ENCODE assay signal across 14 mouse cellular contexts in the genomic region with DNA sequence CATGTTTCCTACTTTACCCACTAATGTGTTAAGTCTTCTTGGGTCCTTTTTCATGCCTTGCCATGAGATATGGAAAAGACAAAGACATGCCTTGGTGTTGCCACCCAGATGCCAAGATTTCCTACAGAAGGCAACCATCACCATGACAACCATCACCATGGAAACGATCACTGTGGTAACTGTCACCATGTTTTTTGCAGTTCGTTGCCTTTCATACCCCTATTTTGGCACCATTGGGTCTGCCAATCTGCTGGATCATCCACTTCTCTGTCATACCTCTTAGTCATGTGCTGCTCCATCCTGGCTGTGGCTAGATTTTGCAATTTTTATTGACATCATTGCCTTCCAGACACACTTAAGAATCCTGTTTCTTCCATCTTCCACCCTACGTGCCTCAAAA.
DNase-seq lines count a peak whose midpoint lies in the region; ATAC-seq lines count a peak whose summit lies in the region.
"Had no signal": no experiment of that assay in that cellular context is flagged by ENCODE, and none has a peak within 500 bp of the region (broad histone marks: within the 10 kb centered on the region; RNA-seq: fewer than 3 reads in every experiment).

No protein-coding gene starts in this region.

- H3K27ac ChIP-seq in hindbrain, embryonic 10.5 days, result no peak overlapping the region
- H3K27ac ChIP-seq in hindbrain, embryonic 13.5 days, result no peak overlapping the region
- H3K27ac ChIP-seq: embryonic facial prominence, embryonic 12.5 days; heart, embryonic 10.5 days; kidney, embryonic 15.5 days had no signal

- no peak for ATAC-seq in hindbrain, embryonic 13.5 days (ENCODE audit: low FRiP score)
- peak; percentile 52 for ATAC-seq in frontal cortex, adult (ENCODE audit: low TSS enrichment)
- ATAC-seq: activated CD4-positive, CD25-positive, alpha-beta regulatory T cell, adult 4 months; lung, postnatal 0 days had no signal

- H3K9me3 ChIP-seq in hindbrain, embryonic 10.5 days, result no peaks in the 10 kb centered on the region
- no peaks in the 10 kb centered on the region for H3K9me3 ChIP-seq in hindbrain, embryonic 13.5 days
- H3K9me3 ChIP-seq: embryonic facial prominence, embryonic 12.5 days; heart, embryonic 10.5 days; kidney, embryonic 15.5 days had no signal

- no peaks in the 10 kb centered on the region for H3K27me3 ChIP-seq in hindbrain, embryonic 10.5 days (ENCODE audit: insufficient read depth, poor library complexity, severe bottlenecking)
- no peaks in the 10 kb centered on the region for H3K27me3 ChIP-seq in hindbrain, embryonic 13.5 days
- H3K27me3 ChIP-seq: embryonic facial prominence, embryonic 12.5 days; kidney, embryonic 15.5 days had no signal

- no peak overlapping the region for H3K4me2 ChIP-seq in hindbrain, embryonic 13.5 days
- H3K4me2 ChIP-seq: embryonic facial prominence, embryonic 12.5 days; kidney, embryonic 15.5 days had no signal

- peaks cover 7% of the 10 kb centered on the region; the same call in 1 of the 2 replicates for H3K4me1 ChIP-seq in hindbrain, embryonic 10.5 days (replicated peaks)
- H3K4me1 ChIP-seq in hindbrain, embryonic 13.5 days (replicated peaks), result peaks cover 5% of the 10 kb centered on the region
- H3K4me1 ChIP-seq: embryonic facial prominence, embryonic 12.5 days; heart, embryonic 10.5 days; kidney, embryonic 15.5 days had no signal

- H3K4me3 ChIP-seq in hindbrain, embryonic 10.5 days, result no peak overlapping the region
- H3K4me3 ChIP-seq in hindbrain, embryonic 13.5 days, result no peak overlapping the region
- H3K4me3 ChIP-seq: embryonic facial prominence, embryonic 12.5 days; heart, embryonic 10.5 days; kidney, embryonic 15.5 days had no signal

- no peak overlapping the region for H3K9ac ChIP-seq in hindbrain, embryonic 13.5 days
- H3K9ac ChIP-seq: embryonic facial prominence, embryonic 12.5 days; kidney, embryonic 15.5 days had no signal

- WGBS in hindbrain, embryonic 10.5 days, result 69% methylated on average over 3 of the region's 3 CpGs
- 54% methylated on average over 3 of the region's 3 CpGs for WGBS in hindbrain, embryonic 13.5 days

- no peaks in the 10 kb centered on the region for H3K36me3 ChIP-seq in hindbrain, embryonic 10.5 days
- no peaks in the 10 kb centered on the region for H3K36me3 ChIP-seq in hindbrain, embryonic 13.5 days
- H3K36me3 ChIP-seq: embryonic facial prominence, embryonic 12.5 days; heart, embryonic 10.5 days; kidney, embryonic 15.5 days had no signal

- peak; percentile 51 for DNase-seq in hindbrain, embryonic 10.5 days (ENCODE audit: low spot score)
- DNase-seq in left cerebral cortex, adult 11 months (ENCODE audit: low spot score), result peak; percentile 54
- DNase-seq in right cerebral cortex, postnatal 14 days, result peak; percentile 66
- no peak for DNase-seq in thymus, postnatal 36 days
- no peak for DNase-seq in gastrocnemius, postnatal 10 days
- DNase-seq in urinary bladder, postnatal 36 days (ENCODE audit: low spot score in 2 of 2), result no peak
- DNase-seq: B cell, adult 2 months had no signal

Comparison
In these comparisons a context has a peak if more than half of its experiments do, and no peak if none do; other contexts are left out.
1. DNase-seq: peak in hindbrain, embryonic 10.5 days (single experiment), left cerebral cortex, adult 11 months (single experiment) and right cerebral cortex, postnatal 14 days (single experiment); none in thymus, postnatal 36 days (0 of 2), gastrocnemius, postnatal 10 days (single experiment) and urinary bladder, postnatal 36 days (0 of 2).